Mouse (Mus musculus) right cerebral cortex, postnatal 4 days (tissue): ENCODE results near the gene Rgs6.

Experiments
- DNase-seq: peaks from one replicate; pipeline ENCODE4 v3.0.0-alpha.2; 2022

The Rgs6 gene

DNA sequence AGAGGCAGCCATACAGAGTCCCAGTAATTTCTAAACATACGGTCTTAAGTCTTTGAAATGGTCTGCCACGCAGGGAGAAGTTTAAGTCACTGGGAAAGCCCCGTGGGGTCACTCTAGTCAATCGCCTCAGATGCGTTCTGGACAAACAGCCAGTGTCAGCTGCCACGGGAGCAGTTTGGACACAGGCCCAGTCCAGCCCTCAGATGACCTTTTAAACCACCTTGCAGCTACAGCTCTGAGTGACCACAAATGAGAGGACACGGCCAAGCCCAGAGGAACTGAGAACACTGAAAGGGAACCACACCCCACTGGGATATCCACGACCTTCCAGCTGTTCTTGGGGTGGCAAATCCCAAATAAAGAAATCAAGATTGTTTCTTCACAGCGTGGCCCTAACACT, 512.3 kb downstream of the Rgs6 start:
- DNase-seq: no peak

DNA sequence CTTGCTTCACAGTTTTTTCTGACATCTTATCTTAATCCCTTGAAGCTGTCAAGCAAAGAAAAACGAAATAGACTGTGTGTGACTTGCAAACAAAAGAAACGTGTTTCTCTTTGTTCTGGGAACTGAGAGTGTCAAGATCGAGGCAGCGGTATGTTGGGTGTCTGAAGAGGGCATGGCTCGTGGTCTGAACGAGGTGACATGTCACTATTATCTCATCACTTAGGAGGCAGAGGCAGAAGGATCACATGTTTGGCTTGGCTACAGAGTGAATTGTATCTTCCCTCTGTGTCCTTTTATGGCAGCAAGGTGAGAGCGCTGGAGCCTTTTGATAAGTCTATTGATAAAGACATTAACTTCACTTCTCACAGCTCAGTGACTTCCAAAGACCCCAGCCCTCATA, 512.8 kb downstream of the Rgs6 start:
- DNase-seq: no peak

DNA sequence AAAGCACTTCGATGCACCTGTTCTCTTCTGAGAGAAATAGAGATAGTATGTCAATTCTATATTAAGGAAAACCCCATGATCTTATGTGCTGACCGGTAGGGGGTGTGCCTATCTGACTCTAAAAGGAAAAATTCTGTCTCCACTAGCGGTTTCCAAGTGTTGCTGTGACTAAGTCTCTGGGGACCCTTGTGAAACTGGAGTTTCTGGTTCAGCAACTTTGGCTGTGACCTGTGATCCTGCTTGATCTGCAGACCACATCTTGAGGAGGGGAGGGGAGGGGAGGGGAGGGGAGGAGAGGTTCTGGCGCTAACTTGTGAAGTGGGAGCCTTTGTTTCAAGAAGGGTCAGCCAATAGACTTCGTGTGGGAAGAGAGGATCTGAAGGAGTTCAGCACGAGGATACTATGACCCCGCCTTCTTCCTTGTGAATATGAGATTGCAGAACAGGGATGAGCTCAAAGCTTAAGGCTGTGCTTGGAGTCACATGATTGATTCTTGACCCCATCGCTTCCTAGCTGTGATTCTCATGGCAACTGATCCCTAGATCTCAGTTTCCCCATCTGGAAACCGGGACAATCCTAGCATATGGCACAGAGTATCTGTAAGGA, 517.5 kb downstream of the Rgs6 start:
- DNase-seq: no peak

DNA sequence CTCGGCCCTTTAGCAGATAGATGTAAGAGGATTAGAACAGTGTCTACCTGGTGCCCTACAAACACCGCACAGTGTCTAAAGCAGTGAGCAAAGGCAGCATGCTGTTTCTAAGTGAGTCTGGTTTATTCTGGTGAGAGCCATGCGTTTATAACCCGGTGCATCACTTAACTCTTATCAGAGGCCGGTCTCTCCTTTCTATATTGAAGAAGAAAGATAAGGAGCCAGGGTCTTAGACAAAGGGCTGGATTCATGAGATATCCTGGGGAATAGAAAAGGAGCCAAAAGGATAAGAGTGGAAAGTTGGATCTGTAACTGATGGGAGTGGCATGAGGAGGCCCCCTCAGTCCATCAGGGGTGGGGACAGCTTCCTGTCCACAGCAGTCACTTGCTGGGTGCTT, 518.0 kb downstream of the Rgs6 start:
- DNase-seq: no peak

DNA sequence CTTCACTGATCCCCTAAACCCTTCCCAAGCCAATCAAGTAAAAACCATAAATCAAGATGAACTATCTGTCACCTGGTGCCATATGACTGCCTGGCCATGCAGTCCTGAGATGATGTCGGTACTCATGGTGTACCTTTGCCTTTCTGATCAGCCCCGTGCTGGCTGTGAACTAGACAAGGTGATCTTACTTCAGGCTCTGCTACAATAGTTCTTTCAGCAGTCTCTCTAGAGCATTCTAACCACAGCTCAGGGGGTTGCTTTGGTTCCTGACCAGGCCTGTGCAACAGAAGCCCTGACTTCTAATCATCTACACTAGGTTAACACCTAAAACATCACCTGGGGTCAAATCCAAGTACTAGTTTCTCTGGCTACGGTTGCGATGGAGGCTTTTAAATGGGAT, 521.4 kb downstream of the Rgs6 start:
- DNase-seq: no peak

DNA sequence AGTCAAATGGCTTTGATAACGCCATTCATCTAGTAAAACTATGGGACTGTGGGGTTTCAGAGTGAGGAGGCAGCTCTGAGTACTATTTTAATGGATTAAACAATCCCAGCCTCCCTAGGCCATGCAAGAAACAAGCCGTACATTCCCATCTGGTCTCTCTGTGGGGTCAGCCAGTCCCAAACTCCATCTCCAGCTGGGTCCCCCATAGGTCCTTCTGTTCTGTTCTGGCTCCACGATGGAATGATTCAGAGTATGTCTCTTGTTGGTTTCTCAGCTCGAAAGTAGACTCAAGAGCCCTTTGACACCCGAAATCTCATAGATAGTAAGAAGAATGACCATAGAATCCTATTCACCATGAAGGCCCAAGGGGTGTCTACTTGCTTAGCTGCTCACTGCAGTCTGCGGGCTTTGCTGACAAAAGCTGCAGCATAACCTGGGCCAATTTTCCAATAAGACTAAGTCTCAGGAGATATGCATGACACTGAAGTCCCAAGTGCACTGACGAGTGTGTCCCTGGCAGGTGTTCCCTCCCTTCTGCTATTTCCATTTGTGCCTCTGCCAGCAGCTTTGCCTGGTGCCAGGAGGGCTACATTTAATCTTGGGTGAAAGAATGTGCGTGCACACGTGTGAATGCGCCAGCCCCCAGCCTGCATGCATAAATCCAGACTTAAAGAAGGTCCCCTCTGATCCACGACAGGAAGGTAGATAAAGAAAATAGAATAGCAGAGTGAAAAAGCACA, 522.0 kb downstream of the Rgs6 start:
- DNase-seq: peak; percentile 20

DNA sequence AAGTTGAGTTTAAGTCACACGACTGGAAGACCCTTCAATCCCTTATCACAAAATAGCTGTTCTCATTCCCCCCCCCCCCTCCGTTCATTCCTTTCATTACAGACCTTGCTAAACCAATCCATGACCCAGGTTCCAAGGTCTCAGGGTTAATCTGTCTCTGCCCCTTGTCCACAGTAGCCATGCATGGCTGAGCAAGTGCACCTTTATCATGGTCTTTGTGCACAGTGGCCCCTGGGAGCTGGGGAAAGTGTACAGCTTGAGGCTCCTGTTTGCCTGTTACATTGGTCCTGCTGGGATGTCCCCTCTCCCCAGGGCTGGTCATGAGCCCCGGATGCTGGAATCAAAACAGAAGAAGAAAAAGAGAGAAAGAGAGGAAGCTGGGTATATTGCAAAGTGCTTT, 522.6 kb downstream of the Rgs6 start:
- DNase-seq: no peak

DNA sequence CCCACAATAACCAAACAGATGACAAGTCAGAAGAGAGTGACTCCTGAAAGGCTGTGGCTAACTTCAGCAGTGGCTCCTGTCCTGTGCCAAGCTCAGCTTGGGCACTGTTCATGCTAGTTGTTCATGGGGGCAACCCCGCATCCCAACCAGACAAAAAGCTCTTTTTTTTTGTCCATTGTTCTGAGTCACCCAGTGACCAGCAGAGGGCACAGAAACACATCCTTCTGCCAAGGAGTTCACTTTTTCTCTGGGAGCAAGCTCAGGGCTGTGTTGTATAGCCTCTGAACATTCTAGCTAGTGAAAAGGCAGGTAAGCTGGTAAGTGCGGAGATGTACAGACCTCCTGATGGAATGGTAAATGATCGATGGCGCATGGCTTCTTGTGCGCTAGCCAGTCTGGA, 524.2 kb downstream of the Rgs6 start:
- DNase-seq: no peak

DNA sequence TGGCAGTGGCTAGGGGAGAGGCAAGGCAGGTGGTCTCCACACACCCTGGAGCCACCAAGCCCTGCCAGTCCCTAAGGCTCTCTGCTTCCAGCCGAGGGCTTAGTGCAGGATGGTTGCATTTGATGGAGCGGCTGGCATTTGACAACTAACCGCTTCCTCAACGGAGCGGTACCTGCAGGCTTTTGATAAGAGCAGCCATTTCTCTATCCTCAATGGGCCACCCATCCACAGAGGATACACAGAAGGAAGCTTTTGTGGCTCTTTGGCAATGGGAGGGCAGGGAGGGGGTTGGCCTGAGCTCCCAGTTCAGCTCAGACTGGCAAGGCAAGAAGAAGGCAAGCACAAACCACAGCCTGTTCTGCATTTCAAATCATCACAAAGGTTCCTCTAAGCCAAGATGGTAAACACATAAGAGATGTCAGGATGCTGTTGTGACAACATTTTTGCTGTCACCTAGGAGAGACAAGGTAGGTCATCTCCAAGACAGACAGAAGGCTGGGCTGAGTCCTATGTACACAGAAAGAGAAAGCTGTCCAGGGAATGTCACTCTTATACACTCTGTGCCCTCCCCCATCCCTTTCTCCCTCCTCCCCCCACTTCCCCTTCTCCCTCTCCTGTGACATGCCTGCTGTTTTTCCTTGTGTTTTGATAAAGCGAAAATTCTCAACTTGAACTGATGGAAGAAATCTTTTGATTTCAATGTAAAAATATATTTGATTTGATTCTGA, 525.0 kb downstream of the Rgs6 start:
- no peak for DNase-seq

DNA sequence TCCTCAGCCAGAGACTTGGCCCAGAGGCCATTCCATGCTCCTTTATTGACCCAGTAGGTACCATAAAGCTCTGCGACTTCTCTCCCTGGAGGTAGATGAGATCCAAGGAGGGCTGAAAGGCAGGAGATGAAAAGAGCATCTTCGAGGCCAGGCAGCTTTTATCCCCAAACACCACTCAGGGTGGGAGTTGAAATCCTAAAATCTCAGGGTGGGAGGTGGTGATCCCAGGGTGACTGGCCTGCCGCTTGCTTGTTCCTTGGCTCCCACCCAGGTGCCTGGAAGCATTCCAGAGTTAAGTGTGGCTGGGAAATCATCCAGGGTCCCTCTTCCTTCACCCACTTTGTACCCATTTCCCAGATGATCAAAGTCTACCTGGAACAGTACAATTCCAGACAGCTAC, 525.9 kb downstream of the Rgs6 start:
- DNase-seq: peak; percentile 44

DNA sequence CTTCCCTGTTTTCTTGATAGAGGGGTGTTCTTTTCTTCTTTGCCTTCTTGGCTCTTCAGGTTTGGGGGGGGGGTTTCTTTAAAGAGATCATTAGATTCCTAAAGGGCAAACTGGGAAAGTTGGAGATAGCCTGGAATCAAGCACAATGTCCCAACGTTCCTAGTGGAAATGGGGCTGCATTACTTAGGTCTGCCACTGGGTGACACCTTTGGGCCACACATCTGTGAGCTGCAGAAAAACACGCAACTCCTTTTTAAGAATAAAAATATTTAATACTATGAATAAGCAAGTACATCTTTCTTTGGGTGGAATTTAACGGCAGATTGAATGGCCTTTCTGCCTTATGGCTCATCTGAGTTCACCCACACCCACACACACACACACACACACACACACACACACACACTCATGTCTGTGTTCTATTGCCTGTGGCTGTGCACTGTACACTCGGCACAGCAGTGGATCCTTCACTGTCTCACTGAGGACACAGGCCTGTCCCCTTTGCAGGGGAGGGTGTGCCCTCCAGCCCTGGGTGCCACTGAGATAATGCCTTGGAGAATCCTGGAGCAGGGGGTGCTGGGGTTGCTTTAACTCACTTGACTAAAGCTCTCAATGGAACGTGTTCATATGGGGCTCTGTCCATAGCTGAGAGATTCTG, 526.4 kb downstream of the Rgs6 start:
- DNase-seq: peak; percentile 77

DNA sequence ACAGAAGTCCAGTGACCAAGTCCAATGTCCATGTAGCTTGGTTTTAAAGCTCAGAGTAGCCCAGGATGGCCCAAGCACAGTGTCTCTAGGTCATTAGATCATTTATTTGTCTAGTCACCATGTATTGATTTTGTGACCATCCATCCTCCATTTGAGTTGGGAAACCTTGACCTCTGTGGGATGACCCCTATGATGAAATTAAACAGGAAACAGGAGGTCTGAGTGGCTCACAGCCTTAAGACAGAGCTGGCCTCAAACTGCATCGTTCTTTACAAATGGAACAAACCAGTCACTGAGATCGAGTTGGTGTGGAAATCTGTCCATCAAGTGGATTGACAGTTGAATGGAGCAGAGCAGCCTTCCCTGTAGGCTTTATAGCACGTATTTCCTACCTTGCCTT, 536.0 kb downstream of the Rgs6 start:
- no peak for DNase-seq

DNA sequence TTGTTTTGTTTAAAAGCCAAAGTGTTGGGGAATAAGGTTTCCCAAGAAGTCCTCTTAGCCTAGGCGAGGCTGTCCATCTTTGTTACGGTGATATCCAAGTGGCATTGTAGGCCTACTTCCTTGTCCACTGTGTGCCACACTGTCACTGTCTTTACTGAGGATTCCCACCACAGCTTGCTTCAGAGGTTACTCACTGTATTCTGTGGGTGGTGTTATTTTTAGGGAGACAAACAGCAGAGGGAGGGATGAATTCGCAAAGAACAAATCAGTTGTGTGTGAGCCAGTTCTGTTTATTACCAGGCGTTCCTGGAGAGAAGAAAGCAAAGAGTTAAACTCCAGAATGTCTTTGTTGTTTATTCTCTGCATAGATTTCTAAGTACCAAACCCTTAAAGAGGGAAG, 537.2 kb downstream of the Rgs6 start:
- DNase-seq: no peak

DNA sequence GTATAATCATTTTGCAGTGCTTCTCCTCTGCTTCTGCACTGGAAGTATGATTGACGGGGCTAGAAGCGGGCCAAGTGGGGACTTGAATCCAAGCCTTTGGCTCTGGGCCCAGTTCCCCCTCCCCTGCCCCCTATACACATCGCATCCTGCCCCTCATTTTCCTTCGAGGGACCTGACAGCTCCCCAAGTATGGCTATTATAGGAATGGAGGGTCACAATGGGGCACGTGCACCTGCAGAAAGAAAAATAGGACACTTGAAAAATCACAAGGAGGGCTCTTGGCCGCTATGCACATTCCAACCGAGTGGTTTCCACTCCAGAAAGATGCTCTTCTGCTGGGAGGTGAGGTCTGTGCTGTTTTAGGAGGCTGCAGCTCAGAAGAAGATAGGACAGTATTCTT, 538.8 kb downstream of the Rgs6 start:
- no peak for DNase-seq

DNA sequence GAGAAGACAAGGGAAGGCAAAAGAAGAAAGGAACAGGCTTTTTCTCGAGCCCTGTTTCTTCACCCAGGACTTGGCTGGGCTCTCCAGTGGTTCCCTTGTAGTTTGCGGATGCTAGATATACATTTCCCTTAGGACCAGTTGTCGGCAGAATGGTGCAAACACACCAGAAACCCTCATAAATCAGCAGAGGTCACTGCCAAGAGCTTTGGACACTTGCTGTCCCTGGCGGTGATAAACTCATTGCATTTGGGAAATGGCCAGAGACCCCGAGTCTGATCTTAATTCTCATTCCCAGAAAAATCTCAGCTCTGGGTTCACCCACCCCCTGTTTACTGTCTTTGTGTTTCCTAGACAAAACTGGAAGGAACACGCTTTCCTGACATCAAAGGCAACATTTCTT, 539.9 kb downstream of the Rgs6 start:
- DNase-seq: no peak

DNA sequence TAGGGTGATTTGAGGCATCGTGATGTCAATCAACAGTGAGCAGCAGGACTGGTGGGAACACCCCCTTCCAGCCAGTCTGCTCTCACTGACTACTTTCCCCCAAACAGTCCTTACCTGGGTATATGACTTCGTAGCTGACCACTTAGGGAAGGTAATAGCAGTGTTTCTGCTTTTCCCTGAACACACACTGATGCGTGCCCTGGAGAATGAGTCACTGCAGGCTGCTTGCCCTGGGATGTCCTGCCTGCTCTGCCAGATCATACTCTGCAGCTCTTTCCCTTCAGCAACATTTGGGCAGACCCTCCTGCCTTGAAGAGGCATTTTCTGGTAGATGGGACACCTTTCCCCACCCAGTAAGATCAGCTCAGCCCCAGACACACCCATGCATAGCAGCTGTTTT, 540.5 kb downstream of the Rgs6 start:
- no peak for DNase-seq

DNA sequence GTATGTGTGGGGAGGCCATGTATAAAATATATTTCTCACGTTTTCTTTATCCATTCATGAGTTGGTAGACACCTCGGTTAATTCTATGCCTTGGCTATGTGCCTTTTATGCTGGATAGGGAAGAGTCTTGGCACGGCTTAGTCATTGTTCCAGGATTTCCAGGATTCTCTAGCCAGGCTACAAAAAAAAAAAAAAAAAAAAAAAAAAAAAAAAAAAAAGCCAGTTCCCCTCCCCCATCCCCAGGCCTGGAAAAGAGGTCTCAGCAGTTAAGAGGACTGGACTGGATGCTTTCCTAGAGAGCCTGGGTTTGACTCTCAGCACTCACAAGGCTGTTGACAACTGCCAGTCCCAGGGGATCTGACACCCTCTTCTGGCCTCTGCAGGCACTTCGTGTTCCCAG, 543.3 kb downstream of the Rgs6 start:
- DNase-seq: no peak

DNA sequence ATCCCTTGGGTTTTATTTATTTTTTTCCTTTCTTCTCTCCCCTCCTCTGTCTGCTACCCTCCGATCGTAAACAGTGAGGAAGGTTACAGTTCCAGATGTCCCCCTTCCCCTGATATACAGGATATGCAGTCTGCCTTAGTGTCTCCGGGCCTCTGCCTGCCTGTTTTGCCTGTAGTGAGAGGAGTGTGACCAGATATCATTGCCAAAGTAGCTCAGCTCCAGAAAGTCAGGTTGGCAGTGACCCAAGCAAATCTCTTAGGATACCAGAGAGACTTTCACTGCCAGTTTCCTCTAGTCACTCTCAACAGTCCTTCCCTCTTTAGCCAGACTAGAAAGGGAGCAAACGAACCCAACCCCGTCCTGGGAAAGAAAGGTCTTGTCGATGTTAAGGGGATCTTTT, 545.7 kb downstream of the Rgs6 start:
- DNase-seq: peak; percentile 61

DNA sequence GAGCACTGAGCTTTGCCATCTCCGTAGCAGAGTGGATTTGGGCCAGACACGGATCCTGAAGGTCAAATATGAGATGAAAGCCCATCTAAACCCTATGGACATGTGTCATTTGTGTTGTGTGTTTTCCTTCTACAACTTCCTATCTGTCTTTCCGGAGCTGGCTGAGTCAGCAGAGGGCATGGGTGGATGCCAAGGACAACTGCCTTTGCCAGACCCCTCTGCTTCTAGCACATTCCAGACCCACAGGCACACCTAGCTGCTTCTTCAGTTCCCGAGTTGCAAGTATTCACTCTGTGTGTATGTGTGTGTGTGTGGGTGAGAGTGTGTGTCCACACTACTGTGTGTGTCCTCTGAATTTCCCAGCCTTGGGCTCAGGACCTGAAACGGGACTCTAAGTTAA, 547.9 kb downstream of the Rgs6 start:
- DNase-seq: no peak

DNA sequence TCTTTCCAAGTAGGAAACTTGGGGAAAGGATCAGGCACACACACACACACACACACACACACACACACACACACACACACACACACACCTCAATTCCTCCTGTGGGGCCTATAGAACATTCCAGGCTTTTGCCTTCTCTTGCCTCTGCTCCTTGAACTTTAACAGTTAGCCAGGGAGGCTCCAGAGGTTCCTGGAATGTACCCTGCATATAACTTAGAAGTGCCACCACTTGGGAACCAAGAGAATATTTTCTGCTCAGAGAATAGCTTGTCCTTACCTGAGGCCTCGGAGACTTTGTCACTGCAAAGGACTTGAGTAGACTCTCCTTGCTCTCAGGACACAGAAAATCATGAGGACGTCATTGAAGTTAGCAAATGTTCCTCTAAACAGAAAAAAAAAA, 548.4 kb downstream of the Rgs6 start:
- DNase-seq: no peak

DNA sequence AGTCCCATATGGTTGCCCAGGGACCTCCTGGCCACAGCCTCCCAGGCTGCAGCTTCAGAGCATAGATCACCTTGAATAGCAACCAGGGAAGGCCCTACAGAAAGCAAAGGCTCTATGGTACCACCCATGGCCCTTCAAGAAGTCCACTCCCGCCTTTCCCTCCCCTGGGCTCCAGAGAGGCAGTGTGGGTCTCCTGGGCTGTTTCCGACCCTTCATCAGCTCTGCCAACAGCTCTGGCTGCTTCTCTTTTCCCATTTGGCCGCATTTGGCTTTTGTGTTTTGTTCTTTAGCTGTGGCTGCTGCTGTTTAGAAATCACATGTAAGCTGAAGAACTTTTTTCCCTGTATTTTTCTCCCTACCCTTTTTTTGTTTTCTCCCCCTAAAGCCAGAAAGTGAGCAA, 548.9 kb downstream of the Rgs6 start:
- DNase-seq: no peak

DNA sequence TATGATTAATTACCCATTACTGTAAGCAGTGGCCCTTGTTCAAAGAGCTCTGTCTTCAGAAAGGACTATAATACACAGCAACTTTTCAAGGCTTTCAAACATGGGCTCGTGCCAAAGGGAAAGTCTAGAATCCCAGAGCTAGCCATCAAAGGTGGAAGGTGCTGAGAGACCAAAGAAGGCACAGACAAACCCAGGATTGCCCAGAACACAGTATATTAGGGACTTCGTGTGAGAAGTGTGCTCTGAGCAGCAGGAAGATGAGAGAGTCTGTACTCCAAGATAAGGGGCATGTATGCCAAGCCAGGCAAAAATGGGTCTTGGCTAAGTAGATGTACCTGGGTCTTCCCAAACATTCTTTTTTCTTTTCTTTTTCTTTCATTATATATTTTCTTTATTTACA, 553.1 kb downstream of the Rgs6 start:
- DNase-seq: no peak

DNA sequence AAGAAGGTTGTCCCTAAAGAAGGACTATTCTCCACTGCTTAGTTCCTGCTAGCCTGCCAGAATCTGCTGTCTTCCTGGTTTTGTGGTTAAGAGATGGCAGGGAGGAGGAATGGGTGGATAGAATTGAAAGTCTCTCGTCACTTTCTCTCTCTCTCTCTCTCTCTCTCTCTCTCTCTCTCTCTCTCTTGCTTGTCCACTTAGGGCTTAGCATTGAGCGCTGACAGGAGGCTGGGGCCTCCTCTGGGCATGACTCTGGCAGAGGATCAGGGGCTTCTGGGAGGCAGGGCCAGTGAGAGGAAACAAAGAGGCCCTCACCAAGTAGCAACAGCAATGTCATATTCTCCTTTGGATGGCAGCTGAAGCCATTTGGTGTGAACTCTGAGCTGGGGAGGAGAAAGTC, 554.4 kb downstream of the Rgs6 start:
- no peak for DNase-seq

DNA sequence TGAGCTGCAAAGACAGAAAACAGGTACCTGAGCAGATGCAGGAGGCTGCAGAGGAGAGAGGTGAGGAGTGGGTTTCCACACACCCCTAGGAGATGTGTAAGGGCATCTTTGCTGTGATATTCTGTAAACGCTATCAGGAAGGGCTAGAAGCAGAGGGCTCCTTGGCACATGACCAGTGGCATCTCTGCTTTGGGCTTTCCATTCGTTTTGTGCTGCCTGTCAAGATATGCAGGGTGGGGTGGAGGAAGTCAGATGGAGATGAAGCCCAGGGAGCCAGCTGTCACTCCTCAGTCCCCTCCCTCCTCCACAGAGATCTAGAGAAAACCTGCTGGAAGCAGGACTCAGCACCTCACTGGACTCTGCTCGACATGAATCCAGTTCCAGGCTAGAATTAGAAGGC, 555.0 kb downstream of the Rgs6 start:
- DNase-seq: no peak
